Mouse (Mus musculus) ES-Bruce4 (cell line): ENCODE measurements at regions not wholly inside any gene's neighbourhood (a gene's known extent, or its start where the extent isn't known, plus 50 kb on each side); places are given as distances from the start of the nearest gene placed in this dataset.

Source experiments
- EP300 ChIP-seq: IDR thresholded peaks from 2 replicates; pipeline ENCODE4 v1.6.1; 2011; ENCODE audit warnings: low read depth, low read length; ENCODE audit not compliant: insufficient read depth
- POLR2A ChIP-seq: IDR thresholded peaks from one replicate; pipeline ENCODE4 v1.8.1; 2011; ENCODE audit warnings: low read length; ENCODE audit not compliant: insufficient read depth

DNA sequence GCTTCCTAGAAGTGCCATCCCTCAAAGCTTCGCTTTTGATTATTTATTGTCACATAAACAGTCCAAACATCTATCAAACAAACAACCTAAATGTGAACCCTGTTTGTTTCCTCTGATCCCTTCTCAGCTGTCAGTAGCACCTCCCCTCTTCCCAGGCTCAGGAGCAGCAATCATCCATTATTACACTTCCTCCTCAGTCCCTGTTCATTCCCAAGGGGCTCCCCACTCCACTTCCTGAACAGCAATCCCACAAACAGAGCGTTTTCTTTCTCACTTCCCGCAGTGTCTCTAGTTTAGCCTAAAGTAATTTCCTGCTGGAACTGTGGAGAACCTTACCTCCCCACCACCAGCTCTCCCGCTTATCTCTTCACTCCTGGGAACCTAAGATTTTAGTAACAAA, 91.1 kb upstream of the Nrp1 start:
- TF ChIP-seq EP300 (no peak), POLR2A (no peak)
